Mouse (Mus musculus): ENCODE results near the gene Becn1. TPM values are rescaled to one million over a fixed set of nuclear protein-coding genes. Genes with fewer than 3 reads are reported as not detected.

Gene Becn1
- total and polyA plus RNA-seq, 2 experiments from 2014 or later, result 88.2 to 107 TPM

DNA sequence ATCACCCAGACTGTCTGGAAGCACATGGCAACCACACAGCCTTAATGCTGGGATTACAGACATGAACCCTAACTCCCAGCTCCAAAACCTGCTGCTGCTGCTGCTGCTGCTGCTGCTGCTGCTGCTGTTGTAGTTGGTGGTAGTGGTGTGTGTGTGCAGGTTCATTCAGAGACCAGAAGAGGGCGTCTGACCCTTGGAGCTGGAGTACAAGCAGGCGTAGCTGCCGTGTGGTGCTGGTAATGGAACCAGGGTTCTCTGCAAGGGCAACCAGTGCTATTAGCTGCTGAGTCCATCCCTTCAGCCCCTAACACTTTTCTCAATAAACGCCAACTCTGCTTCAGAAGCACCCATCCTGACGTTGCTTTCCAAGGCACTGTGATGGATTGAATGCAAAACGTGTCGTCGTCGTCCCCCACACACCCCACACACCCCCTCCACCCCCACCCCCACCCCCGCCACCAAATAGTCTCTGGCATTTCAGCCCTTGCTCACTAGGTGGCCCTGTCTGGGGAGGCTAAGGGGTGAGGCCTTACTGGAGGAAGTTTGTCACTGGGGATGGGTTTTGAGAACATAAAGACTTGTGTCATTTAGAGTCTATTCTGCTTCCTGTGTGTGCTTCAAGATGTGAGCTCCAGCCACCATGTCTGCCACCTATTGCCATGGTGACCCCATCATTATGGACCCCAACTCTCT, 45.1 kb upstream of the Becn1 start:
- no peak overlapping the region for H3K27ac ChIP-seq (ENCODE audit: low read depth)
- H3K4me2 ChIP-seq (ENCODE audit: low read depth, low read length), result no peak overlapping the region
- no peaks in the 10 kb centered on the region for H3K36me3 ChIP-seq (replicated peaks; ENCODE audit: control insufficient read depth, insufficient read depth, low read length)
- 73% methylated on average over 10 of the region's 10 CpGs for WGBS
- DNase-seq (ENCODE audit: low spot score) (no peak), ATAC-seq (ENCODE audit: insufficient read depth, low read depth) (no peak)
- H3K9me3 ChIP-seq (replicated peaks; ENCODE audit: control insufficient read depth, low read length), result no peaks in the 10 kb centered on the region
- no peaks in the 10 kb centered on the region for H3K4me1 ChIP-seq (ENCODE audit: control insufficient read depth, insufficient read depth)
- TF ChIP-seq EP300 (IDR thresholded peaks at IDR 0.05; ENCODE audit: low read depth) (no peak), CTCF (IDR thresholded peaks at IDR 0.05; ENCODE audit: low read depth) (no peak)
- no peaks in the 10 kb centered on the region for H3K27me3 ChIP-seq (ENCODE audit: control insufficient read depth, insufficient read depth, low read length)
- no peak overlapping the region for H3K4me3 ChIP-seq (ENCODE audit: low read depth, low read length)
- no peak overlapping the region for H3K9ac ChIP-seq (replicated peaks; ENCODE audit: low read depth, low read length)

DNA sequence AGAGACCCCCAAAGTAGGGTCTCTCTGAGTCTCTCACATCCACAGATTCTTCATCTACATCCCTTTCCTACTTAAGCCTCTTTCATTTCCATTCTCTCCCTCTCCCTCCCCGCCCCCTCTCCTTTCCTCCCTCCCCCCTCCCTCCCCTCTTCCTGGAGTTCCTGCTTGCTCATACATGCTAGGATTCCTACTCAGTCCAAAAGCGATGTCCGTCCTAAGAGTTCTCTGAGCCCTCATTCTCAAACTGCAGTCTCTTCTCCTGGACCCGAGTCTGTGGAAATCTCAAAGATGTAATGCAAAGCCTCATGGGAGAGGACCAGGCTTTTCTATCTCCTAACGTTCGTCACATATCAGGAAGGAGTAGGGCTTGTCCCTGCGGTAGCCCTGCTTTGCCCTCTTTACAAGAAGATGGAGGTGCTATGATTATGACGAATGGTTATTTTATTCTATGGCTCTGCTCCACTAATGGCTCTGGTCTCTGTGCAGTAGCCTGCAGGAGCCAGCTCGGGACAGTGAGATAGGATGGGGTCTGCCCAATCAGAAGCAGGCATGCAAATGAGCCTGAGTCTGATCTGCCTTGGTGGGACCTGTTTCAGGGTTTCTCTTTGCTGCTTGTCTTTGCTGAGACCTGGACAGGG, 36.2 kb upstream of the Becn1 start:
- Histone ChIP-seq H3K27ac (ENCODE audit: low read depth) (no peak overlapping the region), H3K36me3 (replicated peaks; ENCODE audit: control insufficient read depth, insufficient read depth, low read length) (no peaks in the 10 kb centered on the region), H3K4me2 (ENCODE audit: low read depth, low read length) (peak overlapping the region; percentile 41), H3K4me1 (ENCODE audit: control insufficient read depth, insufficient read depth) (peaks cover 7% of the 10 kb centered on the region; the same call in 1 of the 2 replicates), H3K9me3 (replicated peaks; ENCODE audit: control insufficient read depth, low read length) (no peaks in the 10 kb centered on the region), H3K4me3 (ENCODE audit: low read depth, low read length) (peak overlapping the region; percentile 9; the same call in 1 of the 2 replicates), H3K9ac (replicated peaks; ENCODE audit: low read depth, low read length) (no peak overlapping the region), H3K27me3 (ENCODE audit: control insufficient read depth, insufficient read depth, low read length) (no peaks in the 10 kb centered on the region)
- no peak for TF ChIP-seq CTCF (IDR thresholded peaks at IDR 0.05; ENCODE audit: low read depth)
- no peak for TF ChIP-seq EP300 (IDR thresholded peaks at IDR 0.05; ENCODE audit: low read depth)
- DNase-seq (ENCODE audit: low spot score) (peak; percentile 58), ATAC-seq (ENCODE audit: insufficient read depth, low read depth) (peak; percentile 73)
- WGBS, result 9% methylated on average over 9 of the region's 9 CpGs

DNA sequence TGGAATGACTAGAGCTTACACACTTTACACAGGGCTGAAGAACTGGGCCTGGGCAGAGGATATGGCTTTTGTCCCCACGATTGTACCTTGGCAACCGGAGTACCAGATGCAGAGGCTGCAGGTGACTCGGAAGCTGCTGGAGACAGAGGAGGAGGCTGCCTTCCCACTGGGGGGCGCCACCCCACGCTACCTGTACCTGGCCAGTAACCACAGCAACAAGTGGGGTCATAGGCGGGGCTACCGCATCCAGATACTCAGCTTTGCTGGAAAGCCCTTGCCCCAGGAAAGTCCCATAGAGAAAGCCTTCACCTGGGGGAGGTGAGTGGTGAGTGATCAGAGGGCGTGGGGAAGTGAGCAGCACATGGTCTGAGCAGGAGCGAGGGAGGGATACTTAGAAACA, 33.6 kb upstream of the Becn1 start:
- no peak overlapping the region for H3K9ac ChIP-seq (replicated peaks; ENCODE audit: low read depth, low read length)
- DNase-seq (ENCODE audit: low spot score) (no peak), ATAC-seq (ENCODE audit: insufficient read depth, low read depth) (no peak)
- TF ChIP-seq CTCF (IDR thresholded peaks at IDR 0.05; ENCODE audit: low read depth) (no peak), EP300 (IDR thresholded peaks at IDR 0.05; ENCODE audit: low read depth) (no peak)
- H3K36me3 ChIP-seq (replicated peaks; ENCODE audit: control insufficient read depth, insufficient read depth, low read length), result no peaks in the 10 kb centered on the region
- no peaks in the 10 kb centered on the region for H3K27me3 ChIP-seq (ENCODE audit: control insufficient read depth, insufficient read depth, low read length)
- no peak overlapping the region for H3K27ac ChIP-seq (ENCODE audit: low read depth)
- H3K4me3 ChIP-seq (ENCODE audit: low read depth, low read length), result no peak overlapping the region
- WGBS, result 79% methylated on average over 9 of the region's 9 CpGs
- H3K9me3 ChIP-seq (replicated peaks; ENCODE audit: control insufficient read depth, low read length), result no peaks in the 10 kb centered on the region
- H3K4me2 ChIP-seq (ENCODE audit: low read depth, low read length), result no peak overlapping the region
- peaks cover 7% of the 10 kb centered on the region; the same call in 1 of the 2 replicates for H3K4me1 ChIP-seq (ENCODE audit: control insufficient read depth, insufficient read depth)

DNA sequence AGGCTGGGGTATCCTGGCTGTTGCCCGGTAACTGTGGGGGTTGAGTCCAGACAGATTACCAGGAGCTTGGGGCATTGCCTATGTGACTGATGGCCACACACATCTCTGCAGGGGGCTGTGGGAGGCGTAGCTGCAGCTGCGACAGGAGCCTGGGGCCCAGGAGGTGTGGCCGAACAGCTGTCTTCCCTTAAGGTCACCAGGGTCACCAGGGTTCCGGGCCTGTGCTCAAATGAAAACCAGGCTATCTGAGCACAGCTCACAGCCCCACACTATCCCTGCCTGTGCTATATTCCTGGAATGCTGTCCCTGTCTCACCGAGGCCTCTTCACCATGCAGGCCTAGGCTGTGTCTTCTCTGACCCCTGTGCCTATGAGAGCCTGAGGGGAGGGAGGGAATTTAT, 32.4 kb upstream of the Becn1 start:
- 27% methylated on average over 6 of the region's 6 CpGs for WGBS
- Histone ChIP-seq H3K4me3 (ENCODE audit: low read depth, low read length) (peak overlapping the region; percentile 44), H3K27ac (ENCODE audit: low read depth) (no peak overlapping the region), H3K36me3 (replicated peaks; ENCODE audit: control insufficient read depth, insufficient read depth, low read length) (no peaks in the 10 kb centered on the region), H3K27me3 (ENCODE audit: control insufficient read depth, insufficient read depth, low read length) (no peaks in the 10 kb centered on the region), H3K4me2 (ENCODE audit: low read depth, low read length) (peak overlapping the region; percentile 53), H3K4me1 (ENCODE audit: control insufficient read depth, insufficient read depth) (peaks cover 7% of the 10 kb centered on the region; the same call in 1 of the 2 replicates), H3K9me3 (replicated peaks; ENCODE audit: control insufficient read depth, low read length) (no peaks in the 10 kb centered on the region), H3K9ac (replicated peaks; ENCODE audit: low read depth, low read length) (no peak overlapping the region)
- ATAC-seq (ENCODE audit: insufficient read depth, low read depth) (no peak), DNase-seq (ENCODE audit: low spot score) (no peak)
- no peak for TF ChIP-seq EP300 (IDR thresholded peaks at IDR 0.05; ENCODE audit: low read depth)
- TF ChIP-seq CTCF (IDR thresholded peaks at IDR 0.05; ENCODE audit: low read depth), result no peak

DNA sequence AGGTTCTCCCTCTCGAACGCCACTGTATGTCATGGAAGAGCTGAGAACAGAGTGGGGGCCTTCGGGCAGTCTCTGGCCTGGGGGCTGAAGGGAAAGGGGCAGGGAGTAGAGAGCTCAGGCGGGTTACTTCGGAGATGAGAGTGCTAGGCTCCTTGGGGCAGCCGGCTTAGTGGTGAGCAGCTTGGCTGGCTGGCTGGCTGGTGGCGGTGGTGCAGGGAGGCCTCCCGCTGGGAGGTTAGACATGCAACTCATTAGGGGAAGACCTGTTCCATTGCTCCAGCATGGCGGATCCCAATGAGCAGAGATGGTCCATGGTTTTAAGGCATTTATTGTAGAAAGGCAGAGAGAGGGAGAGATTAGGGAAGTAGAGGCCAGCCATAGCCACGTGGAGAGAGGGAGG, 31.9 kb upstream of the Becn1 start:
- no peak for DNase-seq (ENCODE audit: low spot score)
- Histone ChIP-seq H3K4me3 (ENCODE audit: low read depth, low read length) (peak overlapping the region; percentile 44), H3K4me2 (ENCODE audit: low read depth, low read length) (peak overlapping the region; percentile 53), H3K27me3 (ENCODE audit: control insufficient read depth, insufficient read depth, low read length) (no peaks in the 10 kb centered on the region), H3K4me1 (ENCODE audit: control insufficient read depth, insufficient read depth) (peaks cover 11% of the 10 kb centered on the region; the same call in 1 of the 2 replicates), H3K27ac (ENCODE audit: low read depth) (no peak overlapping the region), H3K36me3 (replicated peaks; ENCODE audit: control insufficient read depth, insufficient read depth, low read length) (no peaks in the 10 kb centered on the region), H3K9ac (replicated peaks; ENCODE audit: low read depth, low read length) (no peak overlapping the region), H3K9me3 (replicated peaks; ENCODE audit: control insufficient read depth, low read length) (no peaks in the 10 kb centered on the region)
- ATAC-seq (ENCODE audit: insufficient read depth, low read depth), result no peak
- WGBS, result 48% methylated on average over 10 of the region's 10 CpGs
- TF ChIP-seq CTCF (IDR thresholded peaks at IDR 0.05; ENCODE audit: low read depth), result no peak
- no peak for TF ChIP-seq EP300 (IDR thresholded peaks at IDR 0.05; ENCODE audit: low read depth)
